Mouse (Mus musculus): ENCODE data around the gene Psen2.

Psen2 gene

DNA sequence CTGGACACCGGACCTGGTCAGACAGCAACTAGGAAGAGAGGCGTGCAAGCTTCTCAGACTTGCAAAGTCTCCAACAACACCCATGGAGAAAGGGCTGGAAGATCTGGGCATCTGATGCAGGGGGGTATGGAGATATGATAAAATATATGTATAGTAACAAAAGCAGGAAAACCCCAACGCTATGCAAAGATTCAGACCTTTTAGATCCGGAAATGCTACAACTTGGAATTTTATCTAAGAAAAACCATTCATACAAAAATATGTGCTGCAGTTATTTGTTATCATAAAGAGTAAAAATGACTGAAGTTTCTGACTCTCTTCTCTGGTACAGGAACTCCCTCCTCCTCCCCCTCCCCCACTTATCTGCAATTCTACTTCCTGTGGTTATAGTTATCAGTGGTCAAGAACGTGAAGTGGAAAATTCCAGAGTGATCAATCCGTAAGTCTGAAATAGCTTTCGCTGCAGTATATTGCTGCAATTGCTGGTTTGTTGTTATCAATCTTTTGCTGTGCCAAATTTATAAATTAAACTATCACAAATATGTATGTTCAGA is 14.6 kb downstream of the Psen2 start:
- DNase-seq (ENCODE audit: low read depth): peak; percentile 82

DNA sequence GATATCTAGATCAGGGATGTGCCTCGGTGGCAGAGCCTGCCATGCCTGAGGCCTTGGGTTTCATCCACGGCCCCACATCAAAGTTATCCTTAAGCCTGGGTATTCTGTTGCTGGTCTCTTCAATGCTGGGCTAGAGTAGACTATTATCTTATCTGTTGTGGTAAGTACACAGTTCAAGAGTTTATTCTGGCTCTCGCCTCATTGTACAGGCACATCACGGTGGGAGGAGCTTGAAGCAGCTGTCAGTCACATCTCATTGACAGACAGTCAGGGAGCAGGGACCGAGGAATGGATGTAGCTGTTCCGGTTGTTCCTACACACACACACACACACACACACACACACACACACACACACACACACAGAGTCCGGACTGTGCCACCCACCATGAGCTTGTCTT is 15.3 kb downstream of the Psen2 start:
- DNase-seq (ENCODE audit: low read depth): peak; percentile 52

DNA sequence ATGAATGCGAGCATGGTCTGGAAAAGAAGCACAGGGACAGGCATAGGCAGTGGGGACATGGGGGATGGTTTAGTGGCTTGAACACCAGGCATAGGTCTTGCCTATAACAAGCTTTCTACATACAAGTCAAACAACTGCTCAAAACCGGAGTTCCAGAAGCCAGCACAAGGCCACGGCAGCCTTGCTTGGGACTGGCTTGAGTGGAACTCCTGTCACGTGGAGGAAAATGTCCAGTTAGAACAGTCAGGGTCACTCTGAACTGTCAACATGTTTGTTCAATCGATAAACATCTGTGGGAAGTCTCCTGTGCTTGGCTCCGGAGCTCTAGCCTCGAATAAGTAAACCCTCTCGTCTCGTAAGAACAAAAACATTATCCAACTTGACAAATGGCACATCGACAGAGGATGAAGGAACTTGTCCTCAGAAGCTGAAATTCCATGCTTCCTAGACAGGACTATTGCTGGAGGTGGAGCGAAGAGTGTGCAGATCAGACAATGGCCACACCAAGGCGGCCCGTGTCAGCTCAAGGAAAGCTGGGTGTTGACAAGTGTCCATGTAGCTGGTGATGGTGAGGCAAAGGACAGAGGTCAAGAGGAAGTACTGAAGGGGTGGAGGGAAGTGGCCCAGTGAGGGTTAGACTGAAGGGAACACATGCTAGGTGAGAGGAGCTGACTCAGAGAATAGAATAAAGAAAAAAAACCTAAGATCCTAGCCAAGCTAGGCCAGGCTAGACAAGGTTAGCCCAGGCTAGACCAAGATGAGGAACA is 17.3 kb downstream of the Psen2 start:
- no peak for DNase-seq (ENCODE audit: low read depth)

DNA sequence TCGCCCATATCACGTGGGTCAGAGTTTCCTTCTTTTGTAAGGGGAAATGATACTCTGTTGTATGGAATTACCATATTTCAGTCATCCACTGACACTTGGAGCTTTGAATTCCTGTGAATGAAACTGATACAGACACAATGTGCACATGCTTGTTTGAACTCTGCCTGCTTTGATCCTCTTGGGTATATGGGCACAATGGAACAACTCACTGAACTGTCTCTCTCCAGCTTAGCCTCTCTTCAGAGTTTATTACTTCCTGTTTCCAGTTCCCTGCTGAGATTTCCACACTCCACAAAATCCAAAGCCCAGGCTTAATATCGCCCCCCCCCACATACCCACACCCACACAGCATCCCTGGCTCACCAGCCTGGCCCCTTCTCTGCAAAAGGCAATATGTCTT is 31.5 kb downstream of the Psen2 start:
- DNase-seq (ENCODE audit: low read depth): no peak

DNA sequence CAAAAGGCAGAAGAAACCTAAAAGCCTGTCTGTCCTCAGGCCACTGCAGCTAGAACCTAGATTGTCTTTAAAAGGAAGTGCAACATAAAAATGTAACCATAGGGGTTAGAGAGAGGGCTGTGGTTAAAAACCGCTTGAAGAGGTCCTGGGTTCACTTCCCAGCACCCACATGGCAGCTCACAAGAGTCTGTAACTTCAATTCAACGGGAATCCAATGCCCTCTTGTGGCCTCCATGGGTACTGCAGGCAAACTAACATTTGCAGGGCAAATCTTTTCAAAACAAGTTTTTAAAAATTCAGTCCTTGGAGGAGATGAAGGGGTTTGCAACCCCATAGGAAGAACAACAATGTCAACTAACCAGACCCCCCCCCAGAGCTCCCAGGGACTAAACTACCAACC is 32.7 kb downstream of the Psen2 start:
- DNase-seq (ENCODE audit: low read depth): peak; percentile 80

DNA sequence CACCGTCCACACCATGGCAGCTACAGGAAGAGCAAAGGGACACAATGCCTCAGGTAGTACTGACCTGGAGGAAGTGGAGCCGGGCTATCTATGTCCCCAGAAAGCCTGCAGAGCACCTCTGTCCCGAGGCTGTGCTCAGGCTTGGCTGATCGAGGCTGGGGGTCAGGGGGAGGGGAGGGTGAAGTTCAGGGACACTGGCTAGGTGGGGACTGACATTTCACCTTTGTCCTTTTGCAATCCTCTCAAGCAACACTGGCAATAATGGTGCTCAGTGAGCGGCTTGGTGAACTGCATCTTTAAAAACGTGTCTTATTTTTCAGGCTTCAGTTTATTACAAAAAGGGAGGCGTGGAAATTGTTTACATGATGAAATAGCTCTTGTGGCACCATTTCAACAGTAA is 33.3 kb downstream of the Psen2 start:
- no peak for DNase-seq (ENCODE audit: low read depth)

DNA sequence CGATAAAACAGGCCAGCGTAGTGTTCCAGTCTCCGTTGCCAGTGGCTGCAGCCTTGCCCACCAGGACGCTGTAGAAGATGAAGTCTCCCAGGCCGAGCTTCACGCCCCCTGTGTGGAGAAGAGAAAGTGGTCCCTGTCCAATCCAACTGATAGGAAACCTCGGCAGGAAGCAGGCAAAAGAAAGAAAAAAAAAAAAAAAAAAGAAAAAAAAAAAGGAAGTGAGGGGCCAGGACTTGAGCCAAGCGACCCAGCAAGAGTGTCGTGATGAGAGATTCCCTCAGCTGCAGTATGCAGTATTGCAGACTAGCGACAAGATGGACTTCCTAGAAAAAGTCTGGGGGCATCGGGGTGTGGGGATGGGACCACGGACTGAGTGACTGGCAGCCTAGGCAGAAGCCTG is 34.4 kb downstream of the Psen2 start:
- DNase-seq (ENCODE audit: low read depth): no peak

DNA sequence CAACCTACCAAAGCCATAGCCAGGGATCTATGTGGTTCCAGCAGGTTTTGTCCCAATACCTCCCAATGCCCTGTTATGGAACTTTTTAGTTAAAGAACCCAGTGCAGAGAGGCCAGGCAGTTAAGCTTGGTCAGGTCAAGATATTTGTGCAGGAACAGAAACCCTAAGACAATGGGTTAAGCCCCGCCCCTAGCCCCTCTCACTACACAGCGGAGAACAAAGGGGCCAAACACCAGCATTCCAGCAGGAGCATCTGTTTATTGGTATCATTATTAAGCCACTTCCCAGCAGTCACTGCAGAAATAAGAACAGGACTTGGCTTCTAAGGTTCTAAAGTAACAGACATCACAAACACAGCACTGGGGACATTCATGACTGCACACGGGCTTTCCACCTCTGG is 36.5 kb downstream of the Psen2 start:
- DNase-seq (ENCODE audit: low read depth): no peak

DNA sequence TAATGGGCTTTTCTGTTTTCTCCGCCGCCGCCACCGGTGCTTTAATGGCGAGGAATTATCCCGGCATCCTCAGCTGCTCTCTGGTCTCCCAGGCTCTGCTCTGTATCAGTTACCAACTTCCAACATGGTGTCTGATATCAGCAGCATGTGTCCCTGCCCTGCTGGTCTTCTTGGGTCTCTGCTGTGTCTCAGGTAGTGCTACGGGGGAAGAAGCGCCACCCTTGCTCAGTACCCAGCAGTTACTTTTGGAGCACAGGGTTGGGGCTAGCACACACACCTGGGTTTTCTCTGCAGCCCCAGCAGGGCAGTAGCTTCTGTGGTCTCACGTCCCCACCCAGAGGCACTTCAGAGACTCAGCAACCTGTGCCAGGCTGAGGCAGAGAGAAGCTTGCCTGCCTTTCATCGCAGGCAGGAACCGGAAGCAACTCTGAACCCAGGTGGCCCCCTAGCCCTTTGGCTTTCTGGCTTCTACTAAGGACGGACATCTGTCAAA is 37.0 kb downstream of the Psen2 start:
- DNase-seq (ENCODE audit: low read depth): peak; percentile 80

DNA sequence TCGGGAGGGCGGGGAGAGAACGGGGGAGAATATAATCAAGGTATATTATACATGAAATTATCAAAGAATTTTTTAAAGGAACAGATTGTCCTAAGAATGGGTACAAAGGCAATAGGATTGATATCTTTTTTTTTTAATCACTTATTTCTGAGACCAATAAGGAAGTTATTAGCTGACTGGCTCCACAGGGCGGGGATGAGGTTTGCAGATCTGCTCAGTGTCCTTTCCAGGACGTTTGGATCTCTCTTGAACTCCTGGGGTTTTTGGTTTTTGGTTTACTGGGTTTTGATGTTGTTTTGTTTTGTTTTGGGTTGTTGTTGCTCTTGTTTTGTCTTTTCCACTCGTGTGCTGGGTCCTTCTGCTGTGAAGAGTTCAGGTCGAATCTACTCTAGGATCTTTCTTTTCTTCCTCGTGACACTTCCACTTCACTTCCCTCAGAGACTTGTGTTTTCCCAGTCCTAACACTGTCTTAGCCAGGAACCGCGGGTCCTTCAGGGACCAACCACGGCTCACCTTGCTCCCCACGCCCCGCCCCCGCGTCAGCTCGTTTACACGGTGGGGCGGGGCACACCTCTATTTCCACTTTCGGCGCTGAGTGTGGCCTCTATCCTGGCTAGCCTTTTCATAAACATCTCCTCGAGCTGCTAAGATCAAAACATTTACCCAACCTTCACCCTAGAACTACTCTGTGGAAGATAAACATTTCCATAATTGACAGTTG is 37.6 kb downstream of the Psen2 start:
- DNase-seq (ENCODE audit: low read depth): peak; percentile 92

DNA sequence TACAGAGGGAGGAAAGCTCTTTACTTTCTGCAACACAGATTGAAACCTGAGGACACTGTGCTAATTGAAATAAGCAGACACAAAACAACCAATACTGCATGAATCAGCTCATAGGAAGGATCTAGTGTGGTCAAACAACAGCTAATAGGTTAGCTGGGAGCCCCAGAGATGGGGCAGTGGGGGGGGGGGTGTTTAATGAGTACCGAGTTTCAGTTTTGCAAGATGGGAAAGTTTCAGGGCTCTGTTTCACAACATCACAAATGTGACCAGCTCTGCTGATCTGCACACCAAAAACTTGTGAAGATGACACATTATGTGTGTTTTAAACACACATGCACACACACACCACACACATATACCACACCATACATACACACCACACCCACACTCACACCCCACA is 41.2 kb downstream of the Psen2 start:
- no peak for DNase-seq (ENCODE audit: low read depth)

DNA sequence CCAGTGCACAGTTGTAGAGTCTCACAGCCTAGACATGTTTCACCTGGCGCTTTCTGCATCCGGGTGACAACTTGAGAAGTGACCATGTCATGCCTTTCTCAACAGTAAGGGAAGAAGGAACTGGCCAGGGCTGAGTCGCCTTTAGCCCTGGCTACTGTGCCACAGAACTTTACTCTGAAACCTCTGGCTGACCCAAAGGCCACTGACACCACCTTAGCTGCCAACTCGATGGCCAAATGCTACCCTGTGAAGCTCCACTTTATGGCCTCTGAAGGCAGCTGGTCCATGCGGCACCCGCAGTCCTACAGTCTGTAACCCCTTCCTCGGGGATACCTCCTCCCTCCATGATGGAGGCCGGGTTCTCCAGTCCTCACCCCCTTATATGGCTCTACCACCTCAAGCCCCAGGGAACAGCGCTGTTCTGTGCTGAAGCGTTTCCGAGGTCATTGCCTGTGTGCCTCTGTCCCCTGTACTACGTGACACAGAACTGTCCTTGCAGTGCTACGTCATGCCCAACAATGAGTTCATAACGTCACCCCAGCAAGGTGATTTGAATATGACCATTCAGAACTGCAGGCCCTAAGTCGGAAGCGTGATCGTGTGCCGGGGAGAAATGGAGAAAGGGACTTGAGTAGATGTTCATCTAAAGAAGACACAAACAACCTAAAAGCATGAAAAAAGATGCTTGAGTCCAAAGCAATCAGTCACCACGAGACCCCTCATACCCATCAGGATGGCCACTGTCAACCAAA is 42.3 kb downstream of the Psen2 start:
- no peak for DNase-seq (ENCODE audit: low read depth)

DNA sequence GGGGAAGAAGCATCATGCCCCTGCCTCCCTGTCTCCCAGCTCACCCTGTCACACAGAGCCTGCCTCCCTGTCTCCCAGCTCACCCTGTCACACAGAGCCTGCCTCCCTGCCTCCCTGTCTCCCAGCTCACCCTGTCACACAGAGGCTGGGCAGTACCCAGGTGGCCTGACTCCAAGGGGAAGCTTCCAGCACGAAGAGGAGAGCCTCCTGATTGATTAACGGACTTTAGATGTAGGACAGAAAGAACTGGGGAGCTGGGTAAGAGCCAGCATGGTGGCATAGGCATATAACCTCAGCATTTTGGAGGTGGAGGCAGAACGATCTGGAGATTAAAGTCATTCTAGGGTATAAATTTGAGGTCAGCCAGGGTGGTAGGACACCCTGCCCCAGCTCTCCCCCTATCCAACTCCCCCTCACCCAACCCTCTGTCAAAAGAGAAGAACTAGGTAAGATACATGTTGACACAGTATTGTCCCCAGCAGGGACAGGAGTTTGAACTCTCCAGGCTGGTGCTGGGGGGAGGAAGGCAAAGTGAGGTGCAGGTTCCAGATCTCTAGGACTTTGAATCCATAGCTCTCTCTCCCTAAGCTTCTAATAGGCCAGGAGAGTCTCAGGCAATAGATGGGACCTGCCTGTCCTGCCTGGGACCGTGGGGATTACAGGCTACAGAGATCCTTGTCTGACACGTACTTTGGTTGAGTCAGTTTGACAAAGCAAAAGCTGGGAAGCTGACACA is 46.5 kb downstream of the Psen2 start:
- no peak for DNase-seq (ENCODE audit: low read depth)

DNA sequence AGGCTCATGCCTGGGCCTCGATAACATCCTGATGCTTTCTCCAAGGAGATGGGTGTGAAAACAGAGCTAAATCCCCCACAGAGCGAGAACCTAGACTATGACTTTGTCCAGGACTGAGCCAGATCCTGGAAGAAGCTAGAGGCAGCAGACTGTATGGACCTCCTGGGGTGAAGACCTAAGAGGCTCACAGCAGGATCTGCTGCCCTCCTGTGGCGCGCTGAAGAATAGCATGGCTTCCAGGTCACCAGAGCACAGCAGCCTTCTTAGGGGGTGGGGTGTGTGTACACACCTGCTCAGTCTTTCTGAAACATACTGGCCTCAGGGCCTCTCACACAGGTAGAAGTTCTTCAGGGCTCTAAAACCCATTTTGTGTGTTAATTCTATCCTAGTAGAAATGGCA is 48.2 kb downstream of the Psen2 start:
- DNase-seq (ENCODE audit: low read depth): peak; percentile 79

DNA sequence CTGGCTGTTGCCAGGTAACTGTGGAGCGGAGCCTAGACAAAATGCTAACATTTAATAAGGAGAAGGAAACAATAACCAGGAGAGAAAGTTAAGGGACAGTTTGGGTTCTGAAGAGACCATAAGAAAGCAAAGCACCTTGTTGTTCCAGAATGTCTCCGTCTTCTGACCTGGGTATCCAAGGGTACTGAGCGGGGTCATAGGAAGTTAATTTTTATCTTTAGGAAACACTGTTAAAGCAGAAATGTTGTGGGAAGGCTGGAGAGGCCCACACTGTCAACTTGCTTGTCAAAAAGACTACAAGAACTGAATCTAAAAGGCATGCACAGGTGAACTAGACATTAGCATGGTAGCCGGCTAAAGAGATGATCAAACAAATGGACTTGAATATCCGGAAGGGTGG is 50.3 kb downstream of the Psen2 start:
- DNase-seq (ENCODE audit: low read depth): no peak

DNA sequence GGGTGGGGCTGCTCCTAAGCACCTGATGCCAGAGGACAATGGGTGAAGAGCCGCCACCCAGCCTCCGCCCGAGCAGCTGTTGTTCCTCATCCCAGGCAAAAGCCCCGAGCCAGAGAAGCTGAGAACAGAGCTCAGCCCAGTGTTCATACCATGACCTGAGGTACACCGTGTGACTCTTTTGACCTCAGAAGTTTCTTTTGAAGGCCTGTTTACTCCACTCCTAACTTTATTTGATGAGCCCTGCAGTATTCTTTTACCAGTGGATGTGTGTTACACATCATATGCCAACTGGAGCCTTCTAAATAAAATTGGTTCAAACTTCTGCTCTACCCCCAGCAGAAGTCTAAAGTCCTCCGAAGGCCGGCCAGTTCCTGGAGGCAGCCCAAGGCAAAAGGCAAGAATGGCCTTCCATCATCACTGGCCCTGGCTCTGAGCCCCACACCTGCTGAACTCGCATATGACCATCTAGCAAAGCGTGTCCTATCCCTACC is 52.4 kb downstream of the Psen2 start:
- DNase-seq (ENCODE audit: low read depth): no peak

DNA sequence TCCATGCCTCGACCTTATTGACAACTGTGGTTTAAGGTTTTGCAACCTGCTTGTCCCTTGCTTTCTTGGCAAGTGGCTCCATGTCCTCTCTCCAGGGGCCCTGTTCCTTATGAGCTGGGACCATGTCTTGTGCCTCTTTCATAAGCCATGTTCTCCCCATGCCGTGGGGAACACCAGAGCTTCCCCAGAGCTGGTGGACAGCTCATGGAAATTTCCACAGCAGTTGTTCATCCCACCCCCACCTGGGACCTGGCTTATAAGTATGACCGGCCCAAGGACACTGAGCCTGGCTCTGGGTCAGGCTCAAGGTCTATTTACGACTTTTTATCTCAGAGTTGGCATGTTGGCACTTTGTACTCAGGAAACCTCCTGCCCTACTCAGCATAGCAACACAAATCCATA is 53.2 kb downstream of the Psen2 start:
- no peak for DNase-seq (ENCODE audit: low read depth)

DNA sequence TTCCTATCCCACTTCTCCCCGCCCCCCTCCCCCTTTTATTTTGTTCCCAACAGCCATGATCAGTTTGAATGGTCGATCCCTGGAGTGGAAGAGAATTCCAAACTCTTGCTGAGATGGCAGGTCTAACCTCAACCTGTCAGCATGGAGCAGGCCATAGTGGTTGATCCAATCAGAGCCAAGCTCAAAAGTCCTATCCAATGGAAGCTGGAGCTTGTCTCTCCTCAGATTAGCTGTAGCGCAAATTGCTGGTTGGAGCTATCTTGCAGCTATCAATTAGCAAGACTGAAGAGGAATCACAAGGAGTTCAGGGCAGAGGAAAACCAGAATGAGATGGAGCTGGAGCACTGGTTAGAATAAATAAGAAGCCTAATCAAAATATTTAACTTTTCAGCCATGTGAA is 54.9 kb downstream of the Psen2 start:
- DNase-seq (ENCODE audit: low read depth): no peak

DNA sequence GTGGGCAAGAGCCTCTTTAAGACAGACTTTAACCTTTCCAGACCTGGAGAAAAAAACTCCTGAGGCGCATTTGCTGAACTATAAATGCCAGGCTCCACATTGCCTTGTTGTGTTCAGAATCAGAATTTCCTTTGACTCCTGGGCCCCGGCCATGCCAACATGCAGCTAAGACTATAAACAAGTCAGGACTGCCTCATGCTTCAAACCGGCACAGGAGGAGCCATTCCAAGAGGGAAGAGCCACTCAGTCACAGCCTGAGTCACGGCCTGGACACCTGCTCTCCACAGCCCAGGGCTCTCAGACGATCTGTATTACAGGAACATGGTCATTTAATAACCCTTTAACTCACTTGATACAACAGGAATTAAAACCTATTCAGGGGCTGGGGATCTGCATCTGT is 62.5 kb downstream of the Psen2 start:
- no peak for DNase-seq (ENCODE audit: low read depth)

DNA sequence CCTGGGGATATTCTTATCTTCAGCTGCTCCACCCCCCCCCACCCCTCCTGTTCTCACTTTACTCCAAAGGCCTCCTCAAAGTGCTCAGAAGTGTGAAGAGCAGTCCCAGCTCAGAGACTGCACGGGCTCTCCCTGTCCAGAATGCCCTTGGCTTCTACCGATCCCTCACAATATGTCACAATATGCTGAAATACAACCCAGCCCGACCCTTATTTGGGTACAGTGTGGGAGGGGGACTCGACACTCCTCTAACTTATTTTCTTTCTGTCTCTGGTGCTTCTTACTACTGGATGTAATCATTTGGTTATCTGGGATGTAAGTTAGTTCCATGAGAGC is 63.6 kb downstream of the Psen2 start:
- no peak for DNase-seq (ENCODE audit: low read depth)

DNA sequence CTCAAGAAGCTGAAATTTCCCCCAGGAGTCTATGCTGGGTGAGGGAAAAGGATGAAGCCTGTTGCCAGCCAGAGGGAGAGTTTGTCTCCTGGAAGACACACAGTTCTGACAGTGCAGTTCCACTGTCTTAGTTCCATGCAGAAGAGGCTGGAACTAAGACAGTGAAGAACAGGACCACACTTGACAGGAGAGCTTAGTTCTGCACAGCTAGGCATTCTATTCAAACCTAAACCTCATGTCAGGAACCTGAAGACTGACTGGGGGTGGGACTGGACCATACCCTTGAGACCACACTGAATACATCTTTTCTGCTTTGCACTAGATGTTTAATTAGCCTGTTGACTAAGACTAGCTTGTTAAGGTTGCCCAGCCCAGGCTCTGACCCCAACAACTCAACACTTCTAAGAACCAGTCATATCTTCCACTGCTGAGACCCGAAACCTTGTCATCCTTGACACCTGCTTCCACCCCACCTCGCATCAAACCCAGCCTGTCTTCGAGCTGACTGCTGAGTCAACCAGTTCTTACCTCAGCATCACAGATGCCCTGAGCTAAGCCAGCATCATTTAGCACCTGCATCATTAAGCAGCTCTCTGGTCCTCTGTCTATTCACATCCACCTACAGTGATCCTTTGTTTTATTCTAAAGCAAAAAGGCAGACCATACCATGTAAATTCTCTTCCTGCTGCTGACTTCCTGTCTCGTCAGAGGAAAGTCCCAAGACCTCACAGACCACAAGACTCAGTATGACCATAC is 64.1 kb downstream of the Psen2 start, which contains the start of gene Coq8a:
Gene Coq8a (minus strand): TSS at position 644 of the 756 bp plus-strand sequence.
- DNase-seq (ENCODE audit: low read depth): peak; percentile 88
